ENCODE assay signal across 8 mouse cellular contexts in the genomic region with DNA sequence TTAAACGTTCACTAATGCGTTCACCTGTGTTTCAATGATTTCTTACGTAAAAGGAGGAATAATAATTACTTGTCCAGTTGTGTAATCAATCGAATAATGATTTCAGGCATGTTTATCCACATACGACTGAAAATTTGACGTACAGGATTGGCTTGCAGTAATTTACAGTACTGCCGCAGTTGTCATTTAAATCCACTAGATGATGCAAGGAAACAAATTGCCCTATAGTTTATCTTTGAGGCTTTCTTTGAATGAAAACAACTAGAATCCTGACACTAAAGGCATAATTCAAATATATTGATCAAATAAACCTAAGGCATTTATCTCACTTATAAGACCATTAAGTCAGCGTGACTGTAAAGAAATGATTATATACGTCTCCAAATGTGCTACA. TPM values are rescaled to one million over a fixed set of nuclear protein-coding genes. Genes with fewer than 3 reads are reported as not detected.
DNase-seq lines count a peak whose midpoint lies in the region; ATAC-seq and TF ChIP-seq lines count a peak whose summit lies in the region.

No protein-coding gene starts in this region.

- peak overlapping the region; percentile 81 for H3K4me2 ChIP-seq in lung, embryonic 16.5 days (ENCODE audit: low read depth, low read length)
- H3K4me2 ChIP-seq in forebrain, embryonic 11.5 days (ENCODE audit: low read depth, low read length, severe bottlenecking): peak overlapping the region; percentile 61; the same call in 1 of the 2 replicates
- H3K4me2 ChIP-seq in liver, embryonic 11.5 days: peak overlapping the region; percentile 83

- peak overlapping the region; percentile 91 for H3K4me3 ChIP-seq in lung, embryonic 16.5 days (ENCODE audit: low read length)
- H3K4me3 ChIP-seq in forebrain, embryonic 11.5 days (ENCODE audit: low read depth, low read length): peak overlapping the region; percentile 66
- H3K4me3 ChIP-seq in liver, embryonic 11.5 days (ENCODE audit: low read depth, low read length): peak overlapping the region; percentile 80
- H3K4me3 ChIP-seq in small intestine, adult 2 months (ENCODE audit: low read depth, low read length): peak overlapping the region; percentile 72

- WGBS in lung, embryonic 16.5 days: 32% methylated on average over 9 of the region's 9 CpGs
- 49% methylated on average over 9 of the region's 9 CpGs for WGBS in forebrain, embryonic 11.5 days
- 48% methylated on average over 9 of the region's 9 CpGs for WGBS in liver, embryonic 11.5 days
- WGBS in small intestine, adult 2 months: 12% methylated on average over 9 of the region's 9 CpGs

- no peak for DNase-seq in lung, adult 18-20 months
- DNase-seq in forebrain, embryonic 11.5 days (ENCODE audit: low spot score): no peak
- DNase-seq in liver, embryonic 11.5 days (ENCODE audit: low spot score): no peak
- DNase-seq in adrenal gland, adult 8-10 months: no peak
- no peak for DNase-seq in cerebellum, postnatal 10 days
- no peak for DNase-seq in embryo, embryonic 11 days

- TF ChIP-seq POLR2A in small intestine, adult 2 months (IDR thresholded peaks at IDR 0.05; ENCODE audit: low read depth, low read length): no peak

- H3K9ac ChIP-seq in lung, embryonic 16.5 days (ENCODE audit: low read length): peak overlapping the region; percentile 94
- peak overlapping the region; percentile 94; the same call in 1 of the 2 replicates for H3K9ac ChIP-seq in forebrain, embryonic 11.5 days (ENCODE audit: low read length)
- H3K9ac ChIP-seq in liver, embryonic 11.5 days (ENCODE audit: low read depth, low read length): peak overlapping the region; percentile 92

- H3K36me3 ChIP-seq in lung, embryonic 16.5 days (ENCODE audit: control insufficient read depth, insufficient read depth, low read length): peaks cover 23% of the 10 kb centered on the region
- H3K36me3 ChIP-seq in forebrain, embryonic 11.5 days (ENCODE audit: control insufficient read depth, insufficient read depth, low read length): peaks cover 13% of the 10 kb centered on the region
- H3K36me3 ChIP-seq in liver, embryonic 11.5 days (ENCODE audit: control insufficient read depth, insufficient read depth, low read length): peaks cover 21% of the 10 kb centered on the region
- peaks cover 12% of the 10 kb centered on the region for H3K36me3 ChIP-seq in small intestine, adult 2 months (ENCODE audit: control insufficient read depth, insufficient read depth, low read length)

- H3K27ac ChIP-seq in lung, embryonic 16.5 days (ENCODE audit: low read length): peak overlapping the region; percentile 95
- peak overlapping the region; percentile 82 for H3K27ac ChIP-seq in forebrain, embryonic 11.5 days (ENCODE audit: low read depth, low read length)
- H3K27ac ChIP-seq in liver, embryonic 11.5 days (ENCODE audit: low read depth, low read length): peak overlapping the region; percentile 91
- H3K27ac ChIP-seq in small intestine, adult 2 months (ENCODE audit: insufficient read depth, low read depth, low read length): peak overlapping the region; percentile 52; the same call in 1 of the 2 replicates

- no peaks in the 10 kb centered on the region for H3K9me3 ChIP-seq in lung, embryonic 16.5 days (ENCODE audit: control insufficient read depth, low read length)
- no peaks in the 10 kb centered on the region; the same call in 1 of the 2 replicates for H3K9me3 ChIP-seq in forebrain, embryonic 11.5 days (ENCODE audit: control insufficient read depth, low read length)
- H3K9me3 ChIP-seq in liver, embryonic 11.5 days (ENCODE audit: control insufficient read depth, low read length): no peaks in the 10 kb centered on the region

- ATAC-seq in lung, embryonic 16.5 days (ENCODE audit: low read depth): no peak
- peak; percentile 14 for ATAC-seq in forebrain, embryonic 11.5 days (replicated peaks; ENCODE audit: low FRiP score)
- ATAC-seq in liver, embryonic 11.5 days (replicated peaks; ENCODE audit: low FRiP score): 0 out of 2 replicates have a peak, but pooled peaks have one; percentile 2

- TF ChIP-seq CTCF in small intestine, adult 2 months (IDR thresholded peaks at IDR 0.05; ENCODE audit: extremely low read depth, insufficient read length, insufficient replicate concordance, low read depth, low read length): no peak

- peaks cover 24% of the 10 kb centered on the region for H3K4me1 ChIP-seq in lung, embryonic 16.5 days (replicated peaks; ENCODE audit: control insufficient read depth, insufficient read depth, low read length)
- H3K4me1 ChIP-seq in forebrain, embryonic 11.5 days (replicated peaks; ENCODE audit: control insufficient read depth, insufficient read depth, low read length): peaks cover 8% of the 10 kb centered on the region; the same call in 1 of the 2 replicates
- H3K4me1 ChIP-seq in liver, embryonic 11.5 days (replicated peaks; ENCODE audit: control insufficient read depth, insufficient read depth, low read length): peaks cover 18% of the 10 kb centered on the region
- H3K4me1 ChIP-seq in small intestine, adult 2 months (ENCODE audit: control insufficient read depth, insufficient read depth, insufficient read length, low read length): peaks cover 14% of the 10 kb centered on the region

- no peaks in the 10 kb centered on the region for H3K27me3 ChIP-seq in lung, embryonic 16.5 days (ENCODE audit: control insufficient read depth, insufficient read depth, low read depth, low read length)
- H3K27me3 ChIP-seq in forebrain, embryonic 11.5 days (ENCODE audit: control insufficient read depth, insufficient read depth, low read length): no peaks in the 10 kb centered on the region
- H3K27me3 ChIP-seq in liver, embryonic 11.5 days (replicated peaks; ENCODE audit: control insufficient read depth, insufficient read depth, low read length): no peaks in the 10 kb centered on the region
- H3K27me3 ChIP-seq in small intestine, adult 2 months (ENCODE audit: control insufficient read depth, insufficient read depth, low read length): no peaks in the 10 kb centered on the region

RNA-seq across cellular contexts. Expression of a gene that starts 0.4 kb away (rescaled TPM):
- 128 and 181 TPM in 2 replicates for polyA plus RNA-seq in lung, embryonic 16.5 days (2015; fragmentation: Nextera tagmentation; extraction: Ambion mirVana)
- polyA plus RNA-seq in forebrain, embryonic 11.5 days (2014; fragmentation: Nextera tagmentation; extraction: Ambion mirVana): 234 TPM in 2 replicates
- 101 and 109 TPM in 2 replicates for polyA plus RNA-seq in liver, embryonic 11.5 days (2014; fragmentation: Nextera tagmentation; extraction: Ambion mirVana)
- polyA plus RNA-seq in small intestine, adult 2 months (2012; rRNA removed): 10.4 and 39.6 TPM in 2 replicates
- total RNA-seq in adrenal gland, adult 8-10 months (2022): 10 to 100 TPM; 58.9 to 87.1 (median 64.0) TPM
